Mouse (Mus musculus) kidney, adult 8-10 months (tissue): Measurements from ENCODE around the gene Mmp25.

ENCODE experiments used
- DNase-seq, 2 experiments: peaks; one replicate each; pipeline ENCODE4 v3.0.0; 2022

The Mmp25 gene

DNA sequence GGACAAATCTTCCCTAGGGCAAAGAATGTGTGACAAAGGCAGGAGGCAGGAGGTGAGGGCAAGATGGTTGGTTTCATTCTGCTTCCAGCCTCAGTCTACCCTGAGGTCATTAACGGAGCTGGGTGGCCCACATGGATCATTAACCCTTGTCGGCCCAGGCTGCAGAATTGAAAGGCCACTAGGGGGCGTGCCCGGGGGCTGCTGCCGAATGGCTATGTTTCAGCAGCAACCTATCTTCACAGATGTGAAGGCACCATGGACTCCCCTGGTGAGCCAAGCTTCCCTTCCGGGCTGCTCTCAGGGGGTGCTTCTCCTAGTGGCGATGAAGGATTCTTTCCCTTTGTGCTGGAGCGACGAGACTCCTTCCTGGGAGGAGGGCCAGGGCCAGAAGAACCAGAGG is 16.4 kb upstream of the Mmp25 start:
- DNase-seq: peak in 1 of 2 experiments; percentile 49

DNA sequence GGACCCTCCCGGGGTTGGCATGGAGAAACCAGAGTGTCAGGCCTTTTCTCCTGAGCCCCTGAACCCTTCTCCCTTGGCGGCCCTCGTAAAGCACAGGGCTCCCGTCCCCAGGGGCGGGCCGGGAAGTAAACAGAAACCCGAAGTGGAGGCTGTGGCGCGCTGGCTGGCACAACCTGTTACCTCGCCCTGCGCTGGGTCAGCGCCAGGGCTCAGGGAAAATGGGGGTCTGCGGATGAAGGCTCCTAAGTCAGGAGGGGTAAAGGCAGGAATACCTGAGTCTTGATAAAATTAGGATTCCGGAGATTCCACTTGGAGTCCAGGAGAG is 15.8 kb upstream of the Mmp25 start:
- no peak for DNase-seq

DNA sequence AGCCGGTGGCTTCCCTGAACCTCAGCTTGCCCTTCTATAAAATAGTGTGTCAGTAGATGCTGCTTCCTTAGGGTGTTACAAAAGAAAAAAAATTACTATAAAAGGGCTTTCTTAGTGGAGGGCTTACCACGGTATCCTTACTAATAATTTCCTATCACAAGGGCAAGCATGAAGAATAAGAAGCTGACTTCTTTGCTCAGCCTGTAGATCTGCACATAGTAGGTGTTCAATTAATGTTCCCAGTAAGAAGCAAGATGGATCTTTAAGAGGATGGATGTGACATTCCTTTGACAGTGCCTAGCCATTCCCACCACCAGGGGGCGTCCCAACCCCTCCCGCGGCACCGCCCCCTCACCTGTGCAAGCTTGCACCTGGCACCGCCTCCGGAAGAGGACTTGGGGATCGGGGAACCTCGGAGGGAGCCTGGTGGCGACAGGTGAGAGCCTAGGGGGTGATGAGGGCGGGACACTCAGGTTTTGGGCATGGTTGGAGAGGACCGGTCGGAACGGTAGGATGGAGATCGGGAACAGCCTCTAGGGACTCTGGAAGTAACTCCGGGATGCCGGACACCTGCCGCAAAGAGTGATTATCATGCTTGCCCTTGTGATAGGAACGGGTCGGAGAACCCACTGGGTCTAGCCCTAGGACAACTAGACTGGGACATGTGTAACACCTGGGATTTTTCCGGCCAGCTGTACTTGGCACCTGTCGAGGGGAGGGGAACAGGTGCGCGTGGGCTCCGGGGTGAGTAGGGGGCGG is 15.2 kb upstream of the Mmp25 start, which contains the start of gene Bicdl2:
Bicdl2 (plus strand) TSS at position 390 of the 759 bp plus-strand sequence.
- peak; percentile 72 to 86 for DNase-seq

DNA sequence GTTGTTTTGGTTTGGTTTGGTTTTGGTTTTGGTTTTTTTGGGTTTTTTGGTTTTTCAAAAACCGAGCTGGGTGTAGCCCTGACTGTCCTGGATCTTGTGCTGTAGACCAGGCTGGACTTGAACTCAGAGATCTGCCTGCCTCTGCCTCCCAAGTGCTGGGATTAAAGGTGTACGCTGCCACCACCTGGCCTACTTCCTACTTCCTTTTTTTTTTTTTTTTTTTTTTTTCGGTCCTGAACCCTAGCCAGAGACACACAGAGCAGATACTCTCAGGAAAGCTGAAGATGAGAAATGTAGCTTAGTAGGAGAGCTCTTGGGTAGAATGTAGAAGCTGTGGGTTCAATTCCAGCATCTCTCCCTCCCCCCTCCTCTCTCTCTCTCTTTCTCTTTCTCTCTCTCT is 13.4 kb upstream of the Mmp25 start:
- no peak for DNase-seq

DNA sequence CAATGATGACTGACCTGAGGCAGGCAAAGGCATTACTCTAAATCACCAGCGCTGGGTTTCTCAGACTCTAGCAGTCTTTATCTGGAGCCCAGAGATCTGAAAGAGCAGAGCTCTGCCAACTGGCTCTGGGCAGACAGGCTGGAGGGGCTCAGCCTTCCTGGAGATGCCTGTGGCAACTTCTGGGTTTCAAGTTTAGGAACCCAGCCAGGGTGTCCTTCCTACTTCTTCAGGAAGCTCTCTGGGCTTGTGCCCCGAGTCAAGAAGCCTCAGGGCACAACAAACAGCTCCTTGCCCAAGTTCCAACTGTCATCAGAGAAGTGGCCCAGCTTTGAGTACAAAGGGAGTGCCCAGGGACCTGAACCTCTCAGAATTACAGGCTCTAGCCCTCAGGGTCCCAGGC is 9.3 kb upstream of the Mmp25 start:
- DNase-seq: no peak

DNA sequence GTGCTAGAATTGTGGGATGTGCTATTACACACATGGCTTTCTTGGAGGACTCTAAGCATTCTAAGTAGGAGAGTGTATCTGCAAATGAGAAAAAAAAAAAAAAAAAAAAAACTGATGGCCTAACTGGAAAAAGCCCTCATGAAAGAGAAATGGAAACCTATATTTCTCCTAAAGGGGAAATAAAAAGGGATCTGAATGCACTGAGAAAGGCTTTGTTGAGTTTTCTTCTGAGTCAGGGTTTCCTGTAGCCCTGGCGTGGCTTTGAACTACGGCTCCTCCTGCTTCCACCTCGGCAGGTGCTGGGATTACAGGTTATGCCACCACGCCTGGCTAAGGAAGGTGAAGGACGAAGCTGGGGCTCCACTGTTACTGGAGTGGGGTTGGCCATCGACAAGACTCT is 8.9 kb upstream of the Mmp25 start:
- no peak for DNase-seq

DNA sequence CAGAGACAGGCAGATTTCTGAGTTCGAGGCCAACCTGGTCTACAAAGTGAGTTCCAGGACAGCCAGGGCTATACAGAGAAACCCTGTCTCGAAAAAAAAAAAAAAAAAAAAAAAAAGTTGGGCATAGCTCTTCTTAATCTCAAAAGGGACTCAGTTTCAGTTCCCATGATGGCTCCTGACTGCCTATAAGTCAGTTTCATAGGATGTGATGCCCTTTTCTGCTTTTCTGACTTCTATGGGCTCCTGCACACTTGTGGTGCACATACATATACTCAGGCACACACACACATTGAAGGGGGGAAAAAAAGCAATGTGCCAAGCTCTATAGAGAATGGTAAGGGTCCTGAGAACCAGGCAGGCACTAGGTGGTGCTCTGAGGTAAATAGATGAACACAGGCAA is 8.2 kb upstream of the Mmp25 start:
- no peak for DNase-seq

DNA sequence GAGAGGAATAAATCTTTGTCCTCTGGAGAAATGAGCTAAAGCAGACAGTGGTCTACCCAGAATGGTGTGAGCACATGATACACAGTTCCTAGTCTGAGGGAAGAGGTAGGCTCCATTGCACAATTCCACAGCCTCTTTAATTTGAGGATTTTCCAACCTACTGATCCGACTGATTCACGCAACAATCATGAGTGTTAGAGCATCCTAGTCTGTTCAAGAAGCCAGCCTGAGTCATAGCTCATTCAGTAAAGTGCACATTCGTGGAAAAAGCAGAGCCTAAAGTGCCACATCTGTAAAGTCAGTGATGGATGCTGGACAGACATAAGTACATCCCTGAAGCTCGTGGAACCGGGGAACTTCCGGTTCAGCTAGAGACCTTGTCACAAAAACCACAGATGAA is 6.3 kb upstream of the Mmp25 start:
- no peak for DNase-seq

DNA sequence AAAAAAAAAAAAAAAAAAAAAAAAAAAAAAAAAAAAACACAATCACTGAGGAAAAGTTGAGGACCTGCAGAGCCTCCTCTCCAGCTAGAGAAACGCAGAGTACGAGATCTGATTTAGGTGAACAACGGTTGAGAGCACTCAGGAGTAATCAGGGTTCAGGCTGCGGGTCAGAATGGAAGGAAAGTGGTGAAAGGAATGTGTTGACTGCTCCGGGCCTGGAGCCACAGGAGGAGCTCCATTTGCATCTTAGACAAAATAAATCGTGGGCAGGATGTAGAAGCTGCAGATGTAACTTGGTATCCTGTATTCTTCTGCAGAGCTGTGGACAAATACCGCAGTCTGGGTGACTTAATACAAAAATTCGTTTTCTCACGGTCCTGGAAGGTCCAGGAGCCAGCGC is 817 bp upstream of the Mmp25 start:
- no peak for DNase-seq

DNA sequence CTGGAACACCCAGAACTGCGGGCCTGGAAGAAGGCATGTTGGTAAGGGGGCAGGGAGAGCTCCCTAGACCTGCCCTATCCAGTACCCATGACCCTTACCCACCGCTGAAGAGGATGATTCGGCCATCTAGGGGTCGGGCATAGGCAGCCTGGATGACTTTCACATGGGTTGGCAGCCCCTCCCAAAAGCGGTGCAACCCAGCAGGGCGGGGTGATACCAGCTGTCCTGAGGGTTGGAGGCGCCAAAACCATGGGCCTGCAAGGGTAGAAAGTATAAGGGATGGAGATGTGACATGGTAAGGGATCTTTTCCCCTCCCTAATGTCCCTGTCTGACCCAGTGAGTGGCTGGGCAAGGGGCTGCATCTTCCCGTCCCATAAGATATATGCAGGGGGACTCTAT is 13.8 kb downstream of the Mmp25 start:
- DNase-seq: no peak

DNA sequence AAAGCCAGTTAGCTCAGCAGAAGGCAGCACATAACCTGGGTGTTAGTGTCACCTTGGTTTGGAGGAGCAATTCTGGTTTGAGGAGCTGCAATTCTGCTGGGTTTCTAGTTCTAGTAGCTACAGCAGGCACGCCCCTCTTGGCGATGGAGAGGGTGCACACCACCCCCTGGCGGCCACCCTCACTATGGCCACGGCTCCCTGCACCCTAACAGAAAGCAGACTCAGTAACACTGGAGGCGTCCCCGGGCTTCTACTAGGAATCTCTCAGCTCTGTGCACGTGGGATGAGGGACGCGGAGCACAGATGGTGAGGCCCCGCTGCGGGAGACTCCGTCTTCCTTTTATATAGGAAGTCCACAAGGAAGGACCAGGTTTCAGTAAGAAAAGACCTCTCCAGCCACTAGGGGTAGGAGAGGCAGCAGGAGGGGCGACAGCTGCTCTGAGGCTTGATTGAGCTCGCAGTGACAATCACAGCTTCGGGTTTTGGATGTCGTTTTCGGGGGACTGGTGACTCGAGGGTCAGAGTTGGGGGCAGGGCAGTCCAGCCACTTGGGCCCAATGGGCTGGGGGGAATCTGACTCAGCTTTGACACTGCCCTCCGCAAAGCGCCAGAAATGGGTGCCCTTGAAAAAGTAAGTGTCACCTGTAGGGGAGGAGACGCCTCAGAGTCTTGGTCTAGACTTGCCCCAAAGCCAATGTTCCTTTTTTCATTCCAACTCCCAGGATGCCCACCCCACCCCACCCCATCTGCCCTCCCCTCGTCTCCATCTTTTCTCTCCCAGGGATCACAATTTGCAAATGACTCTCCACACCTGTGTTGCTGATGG is 14.7 kb downstream of the Mmp25 start:
- peak; percentile 50 to 67 for DNase-seq

DNA sequence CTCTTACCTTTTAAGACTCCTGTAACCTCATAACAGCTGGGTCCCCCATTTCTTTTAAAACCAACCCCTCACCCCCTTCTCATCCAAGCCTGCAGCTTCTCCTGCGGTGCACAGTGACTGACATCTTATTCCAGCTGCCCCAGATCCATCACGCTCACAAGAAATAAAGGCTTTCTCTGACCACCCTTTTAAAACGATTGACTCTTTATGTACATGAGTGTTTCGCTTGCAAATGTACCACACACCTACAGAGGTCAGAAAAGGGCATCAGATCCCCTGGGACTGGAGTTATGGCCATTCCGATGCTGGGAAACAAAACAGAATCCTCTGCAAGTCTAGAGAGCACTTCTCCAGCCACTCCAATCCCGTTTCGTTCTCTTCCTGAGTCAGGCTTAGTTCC is 17.3 kb downstream of the Mmp25 start:
- no peak for DNase-seq

DNA sequence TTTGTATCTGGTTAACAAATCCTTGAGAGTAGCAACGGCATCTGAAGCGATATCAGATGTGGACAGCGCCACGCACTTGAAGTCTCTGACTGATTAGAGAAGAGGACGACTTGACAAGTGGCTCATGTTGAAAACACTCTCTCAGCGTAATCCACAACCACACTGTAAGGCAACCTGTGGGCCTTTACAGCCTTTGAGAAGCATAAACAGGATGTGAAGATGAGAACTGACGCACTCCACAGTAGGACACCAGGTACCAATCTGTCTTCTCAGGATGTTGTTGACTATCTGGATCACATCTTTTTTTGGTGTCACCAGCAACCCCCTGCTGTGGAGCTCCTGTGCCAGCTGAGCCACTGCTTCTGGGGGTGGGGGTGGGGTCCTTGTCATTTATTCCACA is 24.7 kb downstream of the Mmp25 start:
- no peak for DNase-seq

DNA sequence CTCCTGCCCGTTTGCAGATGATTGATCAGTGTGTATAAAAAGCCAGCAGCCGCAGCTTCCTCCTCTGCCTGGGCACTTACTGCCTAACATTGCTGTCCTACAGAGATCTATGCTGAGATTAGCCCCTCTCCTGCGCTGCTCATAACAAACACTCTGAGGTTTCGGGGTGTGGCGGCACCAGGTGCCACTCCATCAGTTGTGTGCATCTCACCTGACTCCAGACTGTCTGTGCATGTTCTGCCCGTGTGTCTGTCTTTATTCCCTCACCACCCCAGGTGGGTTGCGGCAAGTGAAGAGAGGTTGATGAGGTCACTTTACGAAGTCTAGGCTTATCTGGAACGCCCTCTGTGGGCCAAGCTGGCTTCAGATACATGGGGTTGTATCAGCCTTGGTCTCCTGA is 28.0 kb downstream of the Mmp25 start:
- DNase-seq: no peak

DNA sequence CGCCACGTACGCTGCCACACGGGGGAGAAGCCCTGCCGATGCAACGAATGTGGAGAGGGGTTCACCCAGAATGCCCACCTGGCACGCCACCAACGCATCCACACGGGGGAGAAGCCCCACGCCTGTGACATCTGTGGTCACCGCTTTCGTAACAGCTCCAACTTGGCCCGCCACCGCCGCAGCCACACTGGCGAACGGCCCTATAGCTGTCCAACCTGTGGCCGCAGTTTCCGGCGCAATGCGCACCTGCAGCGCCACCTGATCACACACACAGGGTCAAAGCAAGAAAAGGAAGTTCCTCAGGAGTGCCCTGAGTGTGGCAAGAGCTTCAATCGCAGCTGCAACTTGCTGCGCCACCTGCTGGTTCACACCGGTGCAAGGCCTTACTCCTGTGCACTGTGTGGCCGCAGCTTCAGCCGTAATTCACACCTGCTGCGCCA is 34.7 kb downstream of the Mmp25 start:
- peak; percentile 28 to 60 for DNase-seq

DNA sequence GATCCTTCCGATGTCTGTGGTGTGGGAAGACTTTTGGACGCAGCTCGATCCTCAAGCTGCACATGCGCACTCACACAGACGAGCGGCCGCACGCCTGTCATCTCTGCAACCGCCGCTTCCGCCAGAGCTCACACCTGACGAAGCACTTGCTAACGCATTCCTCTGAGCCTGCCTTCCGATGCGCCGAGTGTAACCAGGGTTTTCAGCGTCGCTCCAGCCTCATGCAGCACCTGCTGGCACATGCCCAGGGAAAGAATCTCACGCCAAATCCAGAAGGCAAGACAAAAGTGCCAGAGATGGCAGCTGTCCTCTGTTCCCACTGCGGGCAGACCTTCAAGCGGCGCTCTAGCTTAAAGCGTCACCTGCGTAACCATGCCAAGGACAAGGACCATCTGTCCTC is 35.5 kb downstream of the Mmp25 start:
- no peak for DNase-seq

DNA sequence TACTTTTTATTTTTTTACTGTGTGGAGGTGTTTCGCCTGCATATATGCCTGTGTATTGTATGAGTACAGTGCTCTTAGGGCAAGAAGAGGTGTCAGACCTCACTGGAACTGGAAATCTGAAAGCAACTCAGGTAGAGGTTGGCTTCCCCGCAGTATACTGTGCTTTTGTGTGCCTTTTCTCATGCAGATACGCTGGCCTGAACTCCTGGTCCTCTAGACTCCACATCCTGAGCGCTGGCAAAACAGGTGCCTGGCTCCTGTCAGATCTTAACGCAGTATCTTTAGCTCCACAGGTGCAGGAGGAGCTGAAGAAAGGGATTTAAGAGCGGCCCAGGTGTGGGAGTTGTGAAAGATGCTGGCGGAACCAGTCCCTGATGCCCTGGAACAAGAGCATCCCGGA is 39.9 kb downstream of the Mmp25 start:
- no peak for DNase-seq

DNA sequence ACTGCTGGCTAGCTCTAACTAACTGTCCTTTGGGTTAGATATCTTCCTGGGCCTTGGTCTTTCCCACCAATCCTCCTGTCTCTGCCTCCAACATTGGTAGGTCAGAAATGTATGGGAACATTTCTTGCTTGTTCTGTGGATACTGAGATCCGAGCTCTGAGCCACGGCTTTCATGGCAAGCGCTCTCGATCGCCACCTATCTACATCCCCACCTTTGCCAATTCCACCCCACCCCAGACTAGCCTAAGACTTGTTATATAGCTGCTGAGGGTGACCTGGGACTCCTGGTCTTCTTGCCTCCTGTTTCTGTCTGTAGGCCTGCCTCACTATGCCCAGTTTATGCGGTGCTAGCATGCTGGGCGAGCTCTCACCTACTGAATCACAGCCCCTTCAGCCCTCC is 40.7 kb downstream of the Mmp25 start:
- no peak for DNase-seq

DNA sequence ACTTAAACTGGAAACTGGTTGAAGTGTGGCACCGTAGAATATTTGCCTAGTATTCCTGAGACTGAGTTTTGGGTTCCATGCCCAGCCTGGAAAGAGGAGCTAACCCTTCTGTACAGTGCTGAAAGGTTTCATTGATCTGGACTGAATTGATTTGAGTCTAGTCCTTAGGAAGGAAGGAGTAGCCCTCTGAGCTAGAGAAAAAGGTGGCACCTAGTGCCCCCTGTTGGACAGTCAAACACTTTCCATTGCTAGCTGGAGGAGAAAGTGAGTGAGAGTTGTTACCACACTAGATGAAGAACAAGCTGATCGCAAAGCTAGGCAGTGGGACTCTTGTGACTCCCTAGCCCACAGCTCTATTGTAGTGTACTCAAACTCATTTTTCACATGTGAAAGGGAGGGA is 41.5 kb downstream of the Mmp25 start:
- peak; percentile 22 to 28 for DNase-seq

DNA sequence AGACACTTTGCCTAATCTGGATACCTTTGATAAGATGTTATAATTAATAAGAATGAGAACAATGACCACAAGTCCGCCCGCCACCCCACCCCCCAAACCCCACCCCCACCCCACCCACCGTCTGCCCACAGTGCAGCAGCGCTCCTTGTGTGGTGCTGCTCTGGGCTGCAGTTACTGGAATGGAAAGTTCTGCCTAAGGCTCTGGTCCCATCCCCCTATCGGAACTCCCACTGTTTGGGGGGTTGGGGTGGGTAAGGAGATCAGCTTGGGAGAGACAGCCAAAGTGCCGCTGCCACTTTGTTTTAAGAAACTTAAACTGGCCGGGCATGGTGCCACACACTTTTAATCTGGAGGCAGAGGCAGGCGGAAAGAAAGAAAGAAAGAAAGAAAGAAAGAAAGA is 42.0 kb downstream of the Mmp25 start:
- DNase-seq: no peak

DNA sequence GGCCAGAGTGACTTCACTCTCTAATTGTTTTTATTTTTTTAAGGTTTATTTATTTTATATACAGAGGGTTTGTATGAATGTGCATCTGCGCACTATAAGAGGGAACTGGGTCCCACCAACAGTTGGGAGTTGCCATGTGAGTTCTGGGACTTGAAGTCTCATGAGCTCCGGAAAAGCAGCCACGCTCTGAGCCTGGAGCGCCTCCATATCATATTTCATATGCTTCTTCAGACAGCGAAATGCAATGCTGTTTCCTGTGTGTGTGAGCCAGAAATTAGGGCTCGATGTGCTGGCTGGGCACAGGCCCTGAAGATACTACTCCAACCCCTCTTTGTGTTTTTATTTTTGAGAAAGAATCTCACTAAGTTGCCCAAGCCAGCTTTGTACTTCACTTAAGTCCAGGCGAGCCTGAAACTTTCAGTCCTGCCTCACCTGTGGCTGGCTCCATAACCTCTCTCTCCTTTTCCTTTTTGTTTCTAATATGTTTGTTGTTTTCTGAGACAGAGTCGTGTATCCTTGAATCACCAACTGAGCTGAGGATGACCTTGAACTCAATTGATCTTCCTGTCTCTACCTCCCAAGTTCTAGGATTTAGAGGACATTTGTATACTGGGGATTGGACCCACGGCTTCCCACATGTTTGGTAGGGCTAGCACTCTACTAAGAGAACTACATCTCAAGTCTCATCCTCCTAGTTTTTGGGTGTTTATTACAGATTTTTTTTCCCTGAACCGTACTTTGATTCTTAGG is 43.1 kb downstream of the Mmp25 start:
- no peak for DNase-seq

DNA sequence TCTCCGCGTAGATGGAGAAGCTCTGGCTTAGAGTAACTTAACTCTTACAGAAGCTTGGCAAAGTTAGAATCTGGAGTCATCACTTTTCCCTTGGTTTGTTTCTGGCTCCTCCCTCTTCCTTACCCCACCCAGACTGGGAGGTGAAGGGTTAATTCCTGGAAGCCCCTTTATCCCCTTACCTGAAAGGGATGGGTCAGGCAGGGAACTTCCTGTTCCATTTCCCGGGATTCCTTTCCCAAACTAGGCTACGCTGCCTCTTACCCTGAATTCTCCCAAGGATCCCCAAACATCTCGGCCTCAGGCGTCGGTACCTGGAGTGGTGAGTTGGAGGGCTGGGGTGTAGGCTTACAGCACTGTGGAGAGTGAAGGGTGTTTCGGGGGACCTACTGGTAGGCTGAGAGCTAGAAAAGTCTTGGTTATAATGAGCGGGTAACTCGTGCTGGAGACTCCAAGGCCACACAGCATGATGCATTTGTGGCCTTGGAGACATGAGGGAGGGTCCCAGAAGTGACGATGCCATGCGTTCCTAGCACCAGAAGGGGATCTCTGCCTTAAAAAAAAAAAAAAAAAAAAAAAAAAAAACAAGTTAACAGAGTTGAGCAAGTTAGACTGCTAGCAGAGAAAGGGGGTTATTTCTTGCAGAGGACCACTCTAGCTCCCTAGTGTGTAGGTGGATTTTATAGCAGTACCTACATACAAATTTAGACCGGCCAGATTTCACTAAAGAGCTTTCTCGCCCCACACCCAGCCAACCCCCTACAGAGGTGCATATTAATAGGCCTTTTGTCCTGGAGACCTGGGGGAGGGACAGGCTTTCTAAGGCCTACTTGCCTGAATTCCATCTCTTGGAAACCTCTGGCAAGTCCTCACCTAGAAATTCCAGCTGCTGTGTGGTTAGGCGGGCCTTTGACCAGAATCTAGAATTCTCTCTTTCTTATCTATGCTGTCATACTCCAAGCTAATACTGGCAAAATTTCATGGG is 44.1 kb downstream of the Mmp25 start, which contains the start of gene Zscan10:
Zscan10 (plus strand) TSS at position 216 of the 982 bp plus-strand sequence.
- DNase-seq: no peak
